Mouse (Mus musculus) intestine, embryonic 14.5 days (tissue): ENCODE measurements around the gene Faap100. TPM values are rescaled to one million over a fixed set of nuclear protein-coding genes. Genes with fewer than 3 reads are reported as not detected.

ENCODE experiments used
- ATAC-seq: fragments of 200-750 bp; cut with Nextera tagmentation; replicated peaks from 2 replicates; pipeline ENCODE4 v1.8.0; 2017; ENCODE audit warnings: low read depth, moderate number of reproducible peaks, moderate TSS enrichment, moderate library complexity; ENCODE audit not compliant: low FRiP score, low TSS enrichment
- DNase-seq: peaks from one replicate; pipeline ENCODE4 v3.0.0-alpha.2; 2018; ENCODE audit warnings: low spot score
- H3K27ac ChIP-seq: fragments of 300-500 bp; sonication (generic); 2 replicates; pipeline ENCODE4 v1.5.1; 2014; ENCODE audit warnings: low read depth, mild to moderate bottlenecking, control low read depth
- H3K27me3 ChIP-seq: fragments of 300-500 bp; sonication (generic); replicated peaks from 2 replicates; pipeline ENCODE4 v1.6.1; 2014; ENCODE audit warnings: low read length, control low read depth; ENCODE audit not compliant: control insufficient read depth, insufficient read depth
- H3K36me3 ChIP-seq: fragments of 300-500 bp; sonication (generic); 2 replicates; pipeline ENCODE4 v1.6.1; 2014; ENCODE audit warnings: low read length, control low read depth; ENCODE audit not compliant: control insufficient read depth, insufficient read depth
- H3K4me1 ChIP-seq: fragments of 300-500 bp; sonication (generic); replicated peaks from 2 replicates; pipeline ENCODE4 v1.6.1; 2014; ENCODE audit warnings: low read length, control low read depth, mixed read lengths; ENCODE audit not compliant: control insufficient read depth, insufficient read depth
- H3K4me2 ChIP-seq: fragments of 300-500 bp; sonication (generic); 2 replicates; pipeline ENCODE4 v1.6.1; 2014; ENCODE audit warnings: low read length
- H3K4me3 ChIP-seq: fragments of 300-500 bp; sonication (generic); 2 replicates; pipeline ENCODE4 v1.5.1; 2014; ENCODE audit warnings: low read depth, low read length, control low read depth, mixed read lengths
- H3K9ac ChIP-seq: fragments of 300-500 bp; sonication (generic); 2 replicates; pipeline ENCODE4 v1.6.1; 2014; ENCODE audit warnings: mild to moderate bottlenecking, low read length
- H3K9me3 ChIP-seq: fragments of 300-500 bp; sonication (generic); 2 replicates; pipeline ENCODE4 v1.6.1; 2016; ENCODE audit warnings: low read length, control low read depth; ENCODE audit not compliant: control insufficient read depth
- WGBS: fragments of 180-500 bp; shearing (Covaris S2); extraction: QIAGEN DNeasy Blood & Tissue Kit; methylation state at CpG from one replicate; pipeline ENCODE4 v1.1.7; 2014; 5-methylcytosine and 5-hydroxymethylcytosine counted together
- polyA plus RNA-seq: library from polyadenylated mRNA; unstranded; fragments of >200 nt; fragmentation: Nextera tagmentation; extraction: Ambion mirVana; gene quantifications from 2 replicates; pipeline ENCODE4 v1.2.1, GENCODE M21; 2014

The Faap100 gene
- polyA plus RNA-seq, 1 experiment from 2014 or later, result 32.6 TPM

- 29% methylated on average over 1 of the region's 1 CpGs for WGBS
Measured at GRCm38 (mm10) chr11:120345067-120345681, 33.4 kb downstream of the Faap100 start.

DNA sequence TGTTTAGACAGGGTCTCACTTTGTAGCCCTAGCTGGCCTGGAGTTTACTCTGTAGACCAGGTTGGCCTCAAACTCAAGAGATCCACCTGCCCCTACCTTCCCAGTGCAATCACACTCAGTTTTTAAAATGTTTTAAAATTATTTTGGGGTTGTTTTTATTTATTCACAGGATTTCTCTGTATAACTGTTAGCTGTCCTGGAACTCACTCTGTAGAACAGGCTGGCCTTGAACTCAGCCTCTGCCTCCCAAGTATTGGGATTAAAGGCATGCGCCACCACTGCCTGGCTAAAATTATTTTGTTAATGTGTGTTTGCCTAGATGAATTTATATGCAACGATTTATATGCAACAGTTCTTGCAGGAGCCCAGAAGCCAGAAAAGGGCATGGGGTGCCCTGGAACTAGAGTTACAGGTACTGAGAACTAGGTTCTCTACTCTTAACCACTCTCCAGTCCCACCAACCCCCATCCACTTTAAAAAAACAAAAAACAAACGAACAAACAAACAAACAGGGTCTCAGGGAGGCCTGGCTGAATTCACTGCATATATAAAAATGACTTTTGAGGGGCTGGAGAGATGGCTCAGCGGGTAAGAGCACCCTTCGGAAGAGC lies 34.1 kb downstream of the Faap100 start:
- 50% methylated on average over 5 of the region's 5 CpGs for WGBS
- no peaks in the 10 kb centered on the region for H3K4me1 ChIP-seq
- H3K9me3 ChIP-seq, result no peaks in the 10 kb centered on the region
- 0 out of 2 replicates have a peak overlapping the region, but pooled peaks have one; percentile 30 for H3K4me3 ChIP-seq
- no peak overlapping the region; the same call in 1 of the 2 replicates for H3K27ac ChIP-seq
- H3K4me2 ChIP-seq, result no peak overlapping the region
- H3K36me3 ChIP-seq, result peaks cover 19% of the 10 kb centered on the region
- peak; percentile 63 for DNase-seq
- ATAC-seq, result no peak
- no peak overlapping the region; the same call in 1 of the 2 replicates for H3K9ac ChIP-seq
- no peaks in the 10 kb centered on the region for H3K27me3 ChIP-seq

More at GRCm38 (mm10) chr11:120345067-120345681, 33.4 kb downstream of the Faap100 start:
- Histone ChIP-seq H3K9me3 (no peaks in the 10 kb centered on the region), H3K4me3 (peak overlapping the region; percentile 30), H3K27me3 (no peaks in the 10 kb centered on the region), H3K36me3 (peaks cover 19% of the 10 kb centered on the region), H3K27ac (peak overlapping the region; percentile 70), H3K4me2 (peak overlapping the region; percentile 47), H3K4me1 (no peaks in the 10 kb centered on the region), H3K9ac (peak overlapping the region; percentile 30)
- ATAC-seq, result no peak
- DNase-seq, result peak; percentile 63

DNA sequence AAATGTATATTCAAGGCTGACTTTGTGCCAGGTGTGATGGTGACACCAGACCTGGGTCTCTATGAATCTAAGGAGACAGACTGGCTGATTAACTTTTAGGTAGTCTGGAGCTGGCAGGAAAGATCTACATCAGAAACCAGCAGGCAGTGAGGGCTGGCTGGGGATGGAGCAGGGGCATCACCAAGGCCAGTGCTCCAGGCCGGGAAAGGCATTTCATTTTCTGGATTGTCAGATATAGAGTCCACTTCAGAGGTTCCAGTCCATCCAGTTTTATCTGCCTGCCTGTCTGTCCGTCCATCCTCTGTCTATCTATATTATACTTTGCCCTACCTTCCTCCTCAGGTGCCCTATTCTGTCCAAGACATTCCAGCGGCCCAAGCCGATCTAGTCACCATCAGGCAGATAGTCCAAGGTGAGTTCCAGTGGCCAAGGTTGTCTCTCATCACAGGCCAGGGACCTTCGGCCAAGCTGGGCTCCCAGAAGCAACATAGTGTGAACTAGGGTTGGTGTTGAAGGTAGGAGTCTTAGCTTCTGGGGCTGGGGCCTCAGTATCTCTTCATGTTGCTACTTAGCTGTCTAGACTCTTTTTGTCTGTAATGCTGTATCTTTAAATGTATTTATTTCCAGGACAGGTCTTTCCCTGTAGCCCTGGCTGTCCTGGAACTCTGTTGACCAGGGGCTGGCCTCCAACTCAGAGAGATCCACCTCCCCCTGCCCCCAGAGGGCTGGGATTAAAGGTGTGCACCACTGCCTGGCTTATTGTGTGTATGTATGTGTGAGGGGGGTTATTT lies 34.9 kb downstream of the Faap100 start:
- no peak overlapping the region for H3K4me3 ChIP-seq
- no peak overlapping the region; the same call in 1 of the 2 replicates for H3K27ac ChIP-seq
- H3K4me2 ChIP-seq, result no peak overlapping the region
- H3K36me3 ChIP-seq, result peaks cover 19% of the 10 kb centered on the region
- no peaks in the 10 kb centered on the region for H3K27me3 ChIP-seq
- H3K9ac ChIP-seq, result no peak overlapping the region
- H3K4me1 ChIP-seq, result no peaks in the 10 kb centered on the region
- WGBS, result 71% methylated on average over 5 of the region's 5 CpGs
- no peaks in the 10 kb centered on the region for H3K9me3 ChIP-seq
- DNase-seq (peak; percentile 70), ATAC-seq (no peak; the same call in 1 of the 2 replicates)

DNA sequence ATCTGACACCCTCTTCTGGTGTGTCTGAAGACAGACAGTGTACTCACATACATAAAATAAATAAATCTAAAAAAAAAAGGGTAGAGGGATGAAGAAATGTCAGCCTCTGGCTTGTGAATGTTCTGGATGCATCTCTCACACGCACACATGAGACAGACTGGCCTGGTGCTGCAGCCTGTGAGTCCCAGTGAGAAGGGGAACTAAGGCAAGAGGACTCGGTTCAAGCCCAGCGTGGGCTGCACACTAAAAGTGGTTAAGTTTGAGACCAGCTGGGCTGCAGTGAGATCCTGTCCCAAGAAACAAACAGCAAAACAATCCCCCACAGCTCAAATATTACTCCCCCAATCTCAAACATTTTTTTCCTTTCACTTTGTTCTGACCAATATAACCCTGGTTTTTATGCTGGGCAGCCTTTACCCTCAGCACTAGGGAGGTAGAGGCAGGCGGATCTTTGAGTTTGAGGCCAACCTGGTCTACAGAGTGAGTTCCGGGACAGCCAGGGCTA lies 35.9 kb downstream of the Faap100 start:
- ATAC-seq (no peak), DNase-seq (peak; percentile 48)
- Histone ChIP-seq H3K4me3 (no peak overlapping the region), H3K36me3 (peaks cover 19% of the 10 kb centered on the region), H3K4me1 (no peaks in the 10 kb centered on the region), H3K9ac (no peak overlapping the region), H3K27me3 (no peaks in the 10 kb centered on the region), H3K9me3 (no peaks in the 10 kb centered on the region), H3K27ac (no peak overlapping the region), H3K4me2 (no peak overlapping the region)
- 93% methylated on average over 5 of the region's 5 CpGs for WGBS

- peak; percentile 51 for DNase-seq
- WGBS, result 94% methylated on average over 4 of the region's 4 CpGs
- Histone ChIP-seq H3K4me1 (no peaks in the 10 kb centered on the region), H3K4me3 (no peak overlapping the region), H3K9ac (no peak overlapping the region), H3K4me2 (no peak overlapping the region), H3K9me3 (no peaks in the 10 kb centered on the region; the same call in 1 of the 2 replicates), H3K27me3 (no peaks in the 10 kb centered on the region), H3K36me3 (peaks cover 13% of the 10 kb centered on the region), H3K27ac (no peak overlapping the region)
- no peak for ATAC-seq
Measured at GRCm38 (mm10) chr11:120341661-120342060, 36.9 kb downstream of the Faap100 start.

GRCm38 (mm10) chr11:120339978-120340513 lies 38.5 kb downstream of the Faap100 start:
- Histone ChIP-seq H3K27ac (peak overlapping the region; percentile 83), H3K9me3 (no peaks in the 10 kb centered on the region; the same call in 1 of the 2 replicates), H3K9ac (no peak overlapping the region), H3K27me3 (no peaks in the 10 kb centered on the region), H3K4me1 (no peaks in the 10 kb centered on the region), H3K4me3 (no peak overlapping the region), H3K36me3 (peaks cover 4% of the 10 kb centered on the region), H3K4me2 (no peak overlapping the region)
- DNase-seq (peak; percentile 61), ATAC-seq (peak; percentile 65)
- 72% methylated on average over 10 of the region's 10 CpGs for WGBS

- no peak for ATAC-seq
- no peak overlapping the region for H3K4me2 ChIP-seq
- peak; percentile 41 for DNase-seq
- H3K9me3 ChIP-seq, result no peaks in the 10 kb centered on the region; the same call in 1 of the 2 replicates
- no peaks in the 10 kb centered on the region for H3K27me3 ChIP-seq
- H3K36me3 ChIP-seq, result no peaks in the 10 kb centered on the region
- H3K27ac ChIP-seq, result no peak overlapping the region
- no peaks in the 10 kb centered on the region for H3K4me1 ChIP-seq
- no peak overlapping the region for H3K9ac ChIP-seq
- 72% methylated on average over 3 of the region's 3 CpGs for WGBS
- H3K4me3 ChIP-seq, result no peak overlapping the region
Measured at GRCm38 (mm10) chr11:120338786-120339185, 39.8 kb downstream of the Faap100 start.

GRCm38 (mm10) chr11:120337447-120337846 lies 41.1 kb downstream of the Faap100 start:
- ATAC-seq (no peak), DNase-seq (peak; percentile 35)

More at GRCm38 (mm10) chr11:120337447-120337846, 41.1 kb downstream of the Faap100 start:
- Histone ChIP-seq H3K4me1 (no peaks in the 10 kb centered on the region), H3K36me3 (no peaks in the 10 kb centered on the region), H3K27ac (no peak overlapping the region), H3K9me3 (no peaks in the 10 kb centered on the region; the same call in 1 of the 2 replicates), H3K27me3 (no peaks in the 10 kb centered on the region), H3K9ac (no peak overlapping the region), H3K4me3 (no peak overlapping the region), H3K4me2 (no peak overlapping the region)
- WGBS, result 52% methylated on average over 2 of the region's 2 CpGs
